Mouse (Mus musculus) ovary, adult 18-20 months (tissue): ENCODE data around the gene Adgrb2.

ENCODE experiments used
- DNase-seq: peaks from one replicate; pipeline ENCODE4 v3.0.0; 2022; ENCODE audit warnings: low spot score, mixed read lengths

Gene Adgrb2

GRCm38 (mm10) chr4:129987825-129988504 lies 3.3 kb downstream of the Adgrb2 start:
- DNase-seq = peak; percentile 44

- DNase-seq = no peak
Measured at GRCm38 (mm10) chr4:129989925-129990324, 5.3 kb downstream of the Adgrb2 start.

GRCm38 (mm10) chr4:129992720-129993119 lies 8.1 kb downstream of the Adgrb2 start:
- no peak for DNase-seq

DNA sequence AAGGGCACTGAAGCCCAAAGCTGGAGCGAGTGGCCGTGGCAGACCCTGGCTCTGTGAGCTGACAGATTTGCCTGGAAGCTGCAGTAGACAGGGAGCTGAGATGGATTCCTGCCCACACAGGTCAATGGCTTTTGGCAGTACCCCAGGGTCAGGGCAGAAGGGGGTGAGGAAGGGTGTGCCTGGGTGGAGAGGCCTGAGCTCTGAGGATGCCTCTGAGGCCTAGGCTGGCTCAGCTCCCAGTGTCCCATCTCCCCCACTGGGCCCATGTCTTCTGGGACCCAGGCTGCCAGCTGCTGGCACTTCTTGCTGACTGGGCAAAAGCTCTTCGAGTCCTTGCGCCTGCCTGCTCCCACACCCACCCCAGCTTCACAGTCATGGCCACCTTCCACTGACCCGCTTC lies 8.5 kb downstream of the Adgrb2 start:
- DNase-seq = no peak

- peak; percentile 63 for DNase-seq
Measured at GRCm38 (mm10) chr4:129993944-129994695, 9.4 kb downstream of the Adgrb2 start.

DNA sequence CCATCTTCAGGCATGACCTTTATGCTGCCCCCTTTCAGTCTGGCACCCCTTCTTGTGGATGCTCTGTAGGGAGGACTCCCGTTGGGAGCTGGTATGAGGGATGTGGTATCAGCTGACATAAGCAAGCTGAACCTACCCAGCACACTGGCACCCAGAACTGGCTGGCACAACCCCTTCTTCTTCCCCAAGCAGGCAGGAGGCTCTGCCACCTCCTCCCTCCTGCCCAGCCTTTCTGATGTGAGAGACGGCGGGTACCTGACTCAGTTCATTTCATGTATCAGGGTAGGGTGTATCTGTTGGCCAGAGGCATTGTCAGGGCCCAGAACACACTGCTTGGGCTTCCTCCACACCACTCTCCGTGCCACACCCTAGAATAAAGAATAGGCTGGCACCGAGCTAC lies 10.1 kb downstream of the Adgrb2 start:
- DNase-seq = no peak

- no peak for DNase-seq
Measured at GRCm38 (mm10) chr4:129995255-129995654, 10.6 kb downstream of the Adgrb2 start.

- DNase-seq = no peak
Measured at GRCm38 (mm10) chr4:129996015-129996414, 11.3 kb downstream of the Adgrb2 start.

- DNase-seq = no peak
Measured at GRCm38 (mm10) chr4:129998124-129998523, 13.5 kb downstream of the Adgrb2 start.

GRCm38 (mm10) chr4:130001710-130002109 lies 17.0 kb downstream of the Adgrb2 start:
- DNase-seq = no peak

DNA sequence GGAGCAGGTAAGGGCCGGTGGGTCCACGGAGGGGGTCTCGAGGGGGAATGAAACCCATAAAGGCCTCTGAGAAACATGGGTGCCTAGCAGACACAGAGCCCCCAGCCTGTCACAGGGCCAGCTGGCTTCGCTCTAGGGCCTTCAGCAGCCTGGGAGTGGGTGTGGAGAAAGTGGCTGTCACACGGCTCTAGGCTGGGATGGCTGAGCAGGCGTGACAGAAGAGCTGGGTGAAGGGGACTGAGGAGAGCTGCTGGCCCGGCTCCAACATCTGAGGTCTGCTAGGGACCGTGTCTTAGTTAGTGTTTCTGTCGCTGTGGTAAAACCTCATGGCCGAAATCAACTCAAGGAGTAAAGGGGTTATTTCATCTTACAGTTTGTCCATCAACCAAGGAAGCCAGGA lies 17.5 kb downstream of the Adgrb2 start:
- DNase-seq = no peak

GRCm38 (mm10) chr4:130005593-130005992 lies 20.9 kb downstream of the Adgrb2 start:
- no peak for DNase-seq

- DNase-seq = no peak
Measured at GRCm38 (mm10) chr4:130006533-130006932, 21.9 kb downstream of the Adgrb2 start.

- DNase-seq = no peak
Measured at GRCm38 (mm10) chr4:130009043-130009442, 24.4 kb downstream of the Adgrb2 start.

DNA sequence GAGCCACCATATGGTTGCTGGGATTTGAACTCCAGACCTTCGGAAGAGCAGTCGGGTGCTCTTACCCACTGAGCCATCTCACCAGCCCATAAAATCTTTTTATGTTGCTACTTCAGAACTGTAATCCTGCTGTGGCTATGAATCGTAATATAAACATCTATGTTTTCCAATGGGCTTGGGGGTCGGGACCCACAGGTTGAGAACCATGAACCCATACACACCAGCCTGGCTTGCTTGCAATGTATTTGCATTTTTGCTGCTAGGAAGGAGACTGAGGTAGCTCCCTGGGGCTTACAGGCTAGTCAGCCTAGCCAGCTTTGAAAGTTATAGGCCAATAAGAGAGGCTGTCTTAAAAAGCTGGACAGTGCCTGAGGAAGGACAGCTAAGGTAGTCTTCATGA lies 26.1 kb downstream of the Adgrb2 start:
- DNase-seq = no peak

DNA sequence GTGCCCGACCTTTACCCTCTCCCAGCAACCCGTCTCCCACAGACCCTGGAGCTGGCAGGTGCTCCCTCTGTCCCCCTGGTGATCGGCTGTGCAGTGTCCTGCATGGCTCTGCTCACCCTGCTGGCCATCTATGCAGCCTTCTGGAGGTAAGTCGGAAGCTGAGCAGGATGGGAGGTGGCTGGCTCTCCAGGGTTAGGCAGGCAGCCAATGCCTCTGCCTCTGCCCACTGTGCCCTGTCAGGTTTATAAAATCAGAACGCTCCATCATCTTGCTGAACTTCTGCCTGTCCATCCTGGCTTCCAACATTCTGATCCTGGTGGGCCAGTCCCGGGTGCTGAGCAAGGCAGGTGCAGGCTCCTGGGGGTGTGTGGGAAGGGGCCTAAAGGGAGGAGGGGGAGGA lies 27.6 kb downstream of the Adgrb2 start:
- DNase-seq = no peak

DNA sequence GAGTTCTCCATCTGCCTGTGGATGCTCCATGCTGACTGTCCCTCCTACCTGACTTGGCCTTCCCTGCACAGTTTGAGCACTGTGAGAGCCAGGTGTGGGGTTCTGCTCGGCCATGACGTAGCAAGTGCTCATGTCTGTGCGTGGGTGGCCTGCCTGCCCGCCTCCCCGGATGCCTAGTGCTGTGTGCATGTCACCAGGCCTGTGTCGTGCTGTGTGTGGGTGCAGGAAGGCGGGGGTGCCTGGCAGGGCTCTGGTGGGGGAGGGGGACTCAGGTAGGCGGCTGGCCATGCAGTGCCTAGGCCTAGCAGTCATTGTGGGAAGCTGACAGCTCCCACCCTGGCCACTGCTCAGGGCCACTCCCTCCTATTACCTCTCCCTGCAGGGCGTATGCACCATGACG lies 28.4 kb downstream of the Adgrb2 start:
- no peak for DNase-seq

- DNase-seq = no peak
Measured at GRCm38 (mm10) chr4:130016010-130016409, 31.3 kb downstream of the Adgrb2 start.

DNA sequence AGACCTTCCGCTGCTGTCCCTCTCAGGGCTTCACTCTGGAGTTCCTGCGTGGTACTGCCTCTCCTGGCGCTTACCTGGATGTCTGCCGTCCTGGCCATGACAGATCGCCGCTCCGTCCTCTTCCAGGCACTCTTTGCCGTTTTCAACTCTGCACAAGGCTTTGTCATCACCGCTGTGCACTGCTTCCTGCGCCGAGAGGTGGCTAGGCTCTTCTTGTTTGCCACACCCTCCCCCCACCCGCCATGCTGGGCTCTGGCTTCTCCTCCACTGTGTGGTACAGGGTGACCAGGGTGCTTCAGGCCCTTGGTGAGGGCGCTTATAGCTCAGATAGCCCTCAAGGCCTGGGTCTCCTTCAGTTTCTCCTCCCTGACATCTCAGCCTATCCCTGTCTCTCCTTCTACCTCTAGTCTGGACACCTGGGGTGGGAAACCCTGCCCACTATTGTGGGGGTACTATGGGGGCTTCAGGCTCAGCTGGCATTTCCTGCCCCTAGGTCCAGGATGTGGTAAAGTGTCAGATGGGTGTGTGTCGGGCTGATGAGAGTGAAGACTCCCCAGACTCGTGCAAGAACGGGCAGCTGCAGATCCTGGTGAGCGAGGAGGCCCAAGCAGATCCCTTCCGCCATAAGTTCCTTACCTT lies 32.5 kb downstream of the Adgrb2 start:
- no peak for DNase-seq

DNA sequence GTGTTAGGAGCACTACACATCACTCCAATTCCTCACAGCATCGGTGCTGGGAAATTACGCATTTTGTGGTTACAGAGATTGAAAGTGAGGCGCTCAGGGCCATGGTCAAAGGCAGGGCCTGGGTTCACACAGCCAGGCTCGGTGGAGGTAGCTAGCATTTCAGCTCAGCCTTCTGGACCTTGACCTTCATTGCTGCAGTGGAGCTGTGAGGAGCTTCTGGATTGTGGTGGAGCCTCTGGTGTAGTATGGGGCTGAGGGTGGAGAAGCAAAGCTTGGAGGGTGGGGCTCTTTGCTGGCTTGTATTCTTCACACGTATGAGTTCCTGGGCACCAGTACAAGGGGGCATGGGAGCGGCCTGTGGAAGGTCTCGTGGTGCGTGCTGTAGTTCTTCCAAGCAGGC lies 38.3 kb downstream of the Adgrb2 start:
- no peak for DNase-seq

GRCm38 (mm10) chr4:130023511-130024231 lies 39.0 kb downstream of the Adgrb2 start:
- no peak for DNase-seq

- DNase-seq = no peak
Measured at GRCm38 (mm10) chr4:130025544-130025943, 40.9 kb downstream of the Adgrb2 start.

GRCm38 (mm10) chr4:130031146-130031545 lies 46.5 kb downstream of the Adgrb2 start:
- DNase-seq = no peak
